Mouse (Mus musculus): ENCODE measurements around the gene Rtn4rl1. TPM values are rescaled to one million over a fixed set of nuclear protein-coding genes. Genes with fewer than 3 reads are reported as not detected.

The Rtn4rl1 gene
- polyA plus RNA-seq, 1 experiment from 2014 or later: 12.7 TPM

DNA sequence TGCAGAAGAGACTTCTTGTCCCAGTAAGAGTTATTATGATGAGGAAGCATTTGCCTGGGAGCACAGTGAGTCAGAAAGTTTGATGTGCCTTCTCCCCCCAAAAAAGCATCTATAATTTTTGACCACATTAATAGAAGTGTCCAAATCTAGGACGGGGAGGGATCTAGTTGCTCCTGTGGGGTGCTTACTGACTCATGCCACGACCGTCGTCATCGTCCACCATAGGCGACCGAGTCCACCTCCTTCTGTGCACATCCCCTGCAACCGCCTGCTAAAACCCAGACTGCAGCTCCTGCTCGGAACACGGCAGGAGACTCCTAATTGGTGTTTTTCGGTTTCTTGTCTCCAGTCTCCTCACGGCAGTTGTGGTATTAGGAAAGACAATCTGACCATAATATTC, 30.5 kb downstream of the Rtn4rl1 start:
- H3K4me2 ChIP-seq: no peak overlapping the region
- no peaks in the 10 kb centered on the region for H3K27me3 ChIP-seq (ENCODE audit: control insufficient read depth, insufficient read depth, low read length)
- H3K9me3 ChIP-seq (replicated peaks; ENCODE audit: control insufficient read depth, low read length): no peaks in the 10 kb centered on the region
- no peak overlapping the region for H3K4me3 ChIP-seq (ENCODE audit: low read depth, low read length)
- 85% methylated on average over 12 of the region's 12 CpGs for WGBS (ENCODE audit: insufficient replicate concordance)
- no peaks in the 10 kb centered on the region for H3K36me3 ChIP-seq (ENCODE audit: control insufficient read depth, insufficient read depth, low read length)
- peaks cover 13% of the 10 kb centered on the region for H3K4me1 ChIP-seq (ENCODE audit: control insufficient read depth, insufficient read depth, low read length)
- H3K27ac ChIP-seq (ENCODE audit: low read depth, low read length): no peak overlapping the region
- no peak overlapping the region for H3K9ac ChIP-seq (ENCODE audit: low read depth, low read length)
- no peak for ATAC-seq (replicated peaks; ENCODE audit: insufficient number of reproducible peaks, low FRiP score, low TSS enrichment)

DNA sequence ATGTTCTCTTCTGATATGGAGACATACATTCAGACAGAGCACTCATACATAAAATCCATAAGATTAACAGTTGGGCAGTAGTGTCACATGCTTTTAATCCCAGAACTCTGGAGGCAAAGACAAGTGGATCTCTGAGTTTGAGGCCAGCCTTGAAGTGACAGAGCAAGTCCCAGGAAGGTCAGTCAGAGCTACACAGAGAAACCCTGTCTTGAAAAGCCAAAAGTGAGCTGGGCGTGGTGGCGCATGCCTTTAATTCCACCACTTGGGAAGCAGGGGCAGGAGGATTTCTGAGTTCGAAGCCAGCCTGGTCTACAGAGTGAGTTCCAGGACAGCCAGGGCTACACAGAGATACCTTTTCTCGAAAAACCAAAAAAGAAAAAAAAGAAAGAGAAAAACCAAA, 31.3 kb downstream of the Rtn4rl1 start:
- Histone ChIP-seq H3K4me2 (no peak overlapping the region), H3K9ac (ENCODE audit: low read depth, low read length) (no peak overlapping the region), H3K27ac (ENCODE audit: low read depth, low read length) (no peak overlapping the region), H3K4me1 (ENCODE audit: control insufficient read depth, insufficient read depth, low read length) (peaks cover 12% of the 10 kb centered on the region), H3K9me3 (replicated peaks; ENCODE audit: control insufficient read depth, low read length) (no peaks in the 10 kb centered on the region), H3K4me3 (ENCODE audit: low read depth, low read length) (no peak overlapping the region), H3K36me3 (ENCODE audit: control insufficient read depth, insufficient read depth, low read length) (no peaks in the 10 kb centered on the region), H3K27me3 (ENCODE audit: control insufficient read depth, insufficient read depth, low read length) (no peaks in the 10 kb centered on the region)
- ATAC-seq (replicated peaks; ENCODE audit: insufficient number of reproducible peaks, low FRiP score, low TSS enrichment): no peak
- WGBS (ENCODE audit: insufficient replicate concordance): 74% methylated on average over 4 of the region's 4 CpGs

DNA sequence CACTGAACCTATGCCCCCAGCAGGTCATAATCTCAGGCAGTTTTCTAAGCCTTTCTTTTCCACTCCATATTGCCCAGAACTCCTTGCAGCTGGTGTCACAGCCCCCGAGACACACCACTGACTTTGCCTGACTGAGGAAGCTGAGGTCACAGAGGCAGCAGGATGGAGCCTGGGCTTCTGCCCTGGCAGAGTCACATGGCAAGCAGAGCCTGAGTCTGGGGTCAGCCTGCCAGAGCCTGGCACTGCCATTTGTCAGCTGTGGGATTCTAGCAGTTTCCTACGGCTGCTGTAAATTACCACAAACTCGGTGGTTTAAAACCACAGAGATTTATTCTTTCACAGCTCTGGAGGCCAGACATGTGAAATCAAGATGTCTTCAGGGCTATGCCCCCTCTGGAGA, 34.0 kb downstream of the Rtn4rl1 start:
- H3K4me2 ChIP-seq: no peak overlapping the region
- no peak overlapping the region for H3K9ac ChIP-seq (ENCODE audit: low read depth, low read length)
- H3K4me1 ChIP-seq (ENCODE audit: control insufficient read depth, insufficient read depth, low read length): no peaks in the 10 kb centered on the region
- WGBS (ENCODE audit: insufficient replicate concordance): 63% methylated on average over 3 of the region's 3 CpGs
- H3K36me3 ChIP-seq (ENCODE audit: control insufficient read depth, insufficient read depth, low read length): no peaks in the 10 kb centered on the region
- no peak for ATAC-seq (replicated peaks; ENCODE audit: insufficient number of reproducible peaks, low FRiP score, low TSS enrichment)
- no peak overlapping the region for H3K4me3 ChIP-seq (ENCODE audit: low read depth, low read length)
- H3K9me3 ChIP-seq (replicated peaks; ENCODE audit: control insufficient read depth, low read length): no peaks in the 10 kb centered on the region
- no peaks in the 10 kb centered on the region for H3K27me3 ChIP-seq (ENCODE audit: control insufficient read depth, insufficient read depth, low read length)
- no peak overlapping the region for H3K27ac ChIP-seq (ENCODE audit: low read depth, low read length)

DNA sequence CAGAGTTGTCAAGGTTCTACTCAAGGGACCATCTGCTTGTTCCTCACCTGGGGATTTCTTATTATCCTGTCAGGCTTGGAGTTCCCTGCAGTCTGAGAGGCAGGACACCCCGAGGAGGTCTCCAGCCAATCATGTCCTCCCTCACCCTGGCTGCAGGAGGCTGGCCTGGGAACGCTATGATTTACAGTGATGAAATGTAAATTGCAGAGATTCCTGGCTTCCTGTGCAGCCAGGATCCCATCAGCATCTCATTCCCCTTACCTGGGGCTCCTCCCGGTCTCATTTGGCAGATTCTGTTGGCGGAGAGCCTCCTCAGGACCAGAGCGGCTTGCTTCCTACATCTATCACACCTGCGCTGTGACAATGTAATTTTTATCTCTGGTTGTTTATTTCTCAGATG, 35.7 kb downstream of the Rtn4rl1 start:
- no peak overlapping the region for H3K27ac ChIP-seq (ENCODE audit: low read depth, low read length)
- ATAC-seq (replicated peaks; ENCODE audit: insufficient number of reproducible peaks, low FRiP score, low TSS enrichment): no peak
- no peaks in the 10 kb centered on the region for H3K9me3 ChIP-seq (replicated peaks; ENCODE audit: control insufficient read depth, low read length)
- no peaks in the 10 kb centered on the region for H3K27me3 ChIP-seq (ENCODE audit: control insufficient read depth, insufficient read depth, low read length)
- H3K4me3 ChIP-seq (ENCODE audit: low read depth, low read length): no peak overlapping the region
- H3K9ac ChIP-seq (ENCODE audit: low read depth, low read length): no peak overlapping the region
- WGBS (ENCODE audit: insufficient replicate concordance): 70% methylated on average over 6 of the region's 6 CpGs
- no peaks in the 10 kb centered on the region for H3K36me3 ChIP-seq (ENCODE audit: control insufficient read depth, insufficient read depth, low read length)
- peaks cover 3% of the 10 kb centered on the region for H3K4me1 ChIP-seq (ENCODE audit: control insufficient read depth, insufficient read depth, low read length)
- no peak overlapping the region for H3K4me2 ChIP-seq

DNA sequence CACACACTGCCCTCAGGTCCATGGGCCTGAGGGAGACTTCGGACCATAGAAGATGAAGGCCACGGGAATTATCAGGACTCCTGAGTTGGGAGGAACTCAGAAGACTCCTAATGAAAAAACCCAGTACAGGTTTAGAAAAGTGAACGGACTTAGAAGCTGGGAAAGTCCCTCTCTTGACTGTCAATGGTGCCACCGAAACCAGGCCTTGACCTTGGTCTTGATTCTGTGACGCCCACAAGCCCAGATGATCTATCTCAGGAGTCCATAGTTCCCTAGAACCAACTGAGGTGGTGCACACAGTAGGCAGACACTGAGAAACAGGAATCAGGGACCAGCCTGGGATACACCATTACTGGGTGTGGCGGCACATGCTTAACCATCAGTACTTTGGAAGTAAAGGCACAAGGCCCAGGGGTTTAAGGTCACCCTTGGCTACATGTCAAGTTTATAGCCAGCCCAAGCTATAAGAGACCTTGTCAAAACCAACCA, 36.7 kb downstream of the Rtn4rl1 start:
- ATAC-seq (replicated peaks; ENCODE audit: insufficient number of reproducible peaks, low FRiP score, low TSS enrichment): no peak
- Histone ChIP-seq H3K27me3 (ENCODE audit: control insufficient read depth, insufficient read depth, low read length) (no peaks in the 10 kb centered on the region), H3K4me3 (ENCODE audit: low read depth, low read length) (no peak overlapping the region), H3K4me1 (ENCODE audit: control insufficient read depth, insufficient read depth, low read length) (peaks cover 13% of the 10 kb centered on the region), H3K4me2 (no peak overlapping the region), H3K27ac (ENCODE audit: low read depth, low read length) (no peak overlapping the region), H3K36me3 (ENCODE audit: control insufficient read depth, insufficient read depth, low read length) (no peaks in the 10 kb centered on the region), H3K9ac (ENCODE audit: low read depth, low read length) (no peak overlapping the region), H3K9me3 (replicated peaks; ENCODE audit: control insufficient read depth, low read length) (no peaks in the 10 kb centered on the region)
- WGBS (ENCODE audit: insufficient replicate concordance): 92% methylated on average over 6 of the region's 6 CpGs

DNA sequence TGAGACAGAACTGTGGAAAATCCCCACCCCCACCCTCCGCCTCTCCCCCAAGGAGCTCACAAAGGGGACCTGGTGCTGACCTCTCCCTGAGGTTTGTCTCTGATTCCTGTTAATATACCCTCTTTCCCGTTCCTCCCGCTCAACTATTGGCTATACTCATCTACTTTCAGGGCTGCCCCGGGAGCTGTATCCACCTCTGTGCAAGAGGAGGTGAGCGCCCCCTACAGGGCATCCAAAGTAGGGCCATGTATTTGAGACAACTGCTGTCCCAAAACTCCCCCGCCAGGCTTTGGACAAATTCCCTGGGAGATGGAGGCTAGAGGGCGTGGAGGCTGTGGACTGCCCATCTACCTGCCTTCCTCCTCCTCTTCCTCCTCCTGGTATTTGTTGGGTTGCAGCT, 38.2 kb downstream of the Rtn4rl1 start:
- Histone ChIP-seq H3K4me2 (peak overlapping the region; percentile 27; the same call in 1 of the 2 replicates), H3K9me3 (replicated peaks; ENCODE audit: control insufficient read depth, low read length) (no peaks in the 10 kb centered on the region), H3K4me3 (ENCODE audit: low read depth, low read length) (no peak overlapping the region), H3K27ac (ENCODE audit: low read depth, low read length) (no peak overlapping the region), H3K36me3 (ENCODE audit: control insufficient read depth, insufficient read depth, low read length) (no peaks in the 10 kb centered on the region), H3K4me1 (ENCODE audit: control insufficient read depth, insufficient read depth, low read length) (peaks cover 13% of the 10 kb centered on the region), H3K27me3 (ENCODE audit: control insufficient read depth, insufficient read depth, low read length) (0 out of 2 replicates have a peak, but pooled peaks cover 4% of the 10 kb centered on the region), H3K9ac (ENCODE audit: low read depth, low read length) (no peak overlapping the region)
- 8% methylated on average over 7 of the region's 7 CpGs for whole genome bisulfite sequencing (ENCODE audit: insufficient replicate concordance)
- no peak for ATAC-seq (replicated peaks; ENCODE audit: insufficient number of reproducible peaks, low FRiP score, low TSS enrichment)

DNA sequence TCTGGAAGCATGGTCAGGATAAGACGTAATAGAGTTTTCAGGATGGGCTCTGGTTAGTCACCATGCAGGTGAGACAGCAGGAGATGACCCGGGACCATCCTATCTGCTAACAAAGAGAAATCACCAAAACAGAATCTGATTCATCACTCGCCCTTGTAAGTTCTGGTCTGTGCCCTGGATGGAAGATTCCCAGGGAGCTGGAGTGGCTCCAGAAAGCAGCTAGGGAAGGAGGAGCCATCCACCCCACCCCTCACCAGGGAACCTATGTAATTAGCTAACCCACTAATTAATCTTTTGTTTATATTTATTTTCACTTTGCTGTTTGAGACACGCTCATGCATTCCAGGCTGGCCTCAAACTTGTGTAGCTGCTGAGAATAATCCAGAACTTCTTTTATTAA, 38.9 kb downstream of the Rtn4rl1 start:
- no peak for ATAC-seq (replicated peaks; ENCODE audit: insufficient number of reproducible peaks, low FRiP score, low TSS enrichment)
- WGBS (ENCODE audit: insufficient replicate concordance): 68% methylated on average over 4 of the region's 4 CpGs
- no peak overlapping the region for H3K4me3 ChIP-seq (ENCODE audit: low read depth, low read length)

DNA sequence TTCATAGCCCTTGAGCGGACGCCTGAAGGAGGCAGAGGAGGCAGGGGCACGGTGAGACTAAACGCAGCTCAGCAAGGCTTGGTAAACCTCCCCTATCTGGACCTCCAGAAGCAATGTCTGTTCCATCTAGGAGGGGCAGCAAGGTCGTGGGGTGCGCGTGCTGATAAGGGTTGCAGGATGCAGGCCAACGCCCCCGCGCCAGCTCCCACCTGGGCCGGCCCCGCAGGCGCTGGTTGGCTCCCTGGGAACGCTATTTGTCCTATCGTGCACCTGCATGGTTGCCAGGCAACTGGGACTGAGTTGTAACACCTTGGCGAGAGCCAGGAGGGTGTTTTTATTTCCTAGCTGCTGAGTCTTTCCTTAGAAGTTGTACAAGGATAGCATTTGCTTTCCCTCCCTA, 41.2 kb downstream of the Rtn4rl1 start:
- H3K27ac ChIP-seq (ENCODE audit: low read depth, low read length): no peak overlapping the region

More for the DNA sequence above, 38.9 kb downstream of the Rtn4rl1 start:
- H3K27me3 ChIP-seq (ENCODE audit: control insufficient read depth, insufficient read depth, low read length): peaks cover 6% of the 10 kb centered on the region; the same call in 1 of the 2 replicates
- no peaks in the 10 kb centered on the region for H3K9me3 ChIP-seq (replicated peaks; ENCODE audit: control insufficient read depth, low read length)
- H3K27ac ChIP-seq (ENCODE audit: low read depth, low read length): no peak overlapping the region
- H3K4me2 ChIP-seq: no peak overlapping the region
- H3K4me1 ChIP-seq (ENCODE audit: control insufficient read depth, insufficient read depth, low read length): peaks cover 13% of the 10 kb centered on the region
- no peak overlapping the region for H3K9ac ChIP-seq (ENCODE audit: low read depth, low read length)
- no peaks in the 10 kb centered on the region for H3K36me3 ChIP-seq (ENCODE audit: control insufficient read depth, insufficient read depth, low read length)

More for the DNA sequence above, 41.2 kb downstream of the Rtn4rl1 start:
- ATAC-seq (replicated peaks; ENCODE audit: insufficient number of reproducible peaks, low FRiP score, low TSS enrichment): no peak; the same call in 1 of the 2 replicates
- H3K4me3 ChIP-seq (ENCODE audit: low read depth, low read length): no peak overlapping the region
- no peak overlapping the region for H3K9ac ChIP-seq (ENCODE audit: low read depth, low read length)
- H3K4me2 ChIP-seq: 0 out of 2 replicates have a peak overlapping the region, but pooled peaks have one; percentile 4
- 8% methylated on average over 16 of the region's 16 CpGs for WGBS (ENCODE audit: insufficient replicate concordance)
- H3K9me3 ChIP-seq (replicated peaks; ENCODE audit: control insufficient read depth, low read length): no peaks in the 10 kb centered on the region
- peaks cover 6% of the 10 kb centered on the region; the same call in 1 of the 2 replicates for H3K27me3 ChIP-seq (ENCODE audit: control insufficient read depth, insufficient read depth, low read length)
- no peaks in the 10 kb centered on the region for H3K36me3 ChIP-seq (ENCODE audit: control insufficient read depth, insufficient read depth, low read length)
- peaks cover 13% of the 10 kb centered on the region for H3K4me1 ChIP-seq (ENCODE audit: control insufficient read depth, insufficient read depth, low read length)
